Mouse (Mus musculus): ENCODE measurements around the gene Gm20388.

DNA sequence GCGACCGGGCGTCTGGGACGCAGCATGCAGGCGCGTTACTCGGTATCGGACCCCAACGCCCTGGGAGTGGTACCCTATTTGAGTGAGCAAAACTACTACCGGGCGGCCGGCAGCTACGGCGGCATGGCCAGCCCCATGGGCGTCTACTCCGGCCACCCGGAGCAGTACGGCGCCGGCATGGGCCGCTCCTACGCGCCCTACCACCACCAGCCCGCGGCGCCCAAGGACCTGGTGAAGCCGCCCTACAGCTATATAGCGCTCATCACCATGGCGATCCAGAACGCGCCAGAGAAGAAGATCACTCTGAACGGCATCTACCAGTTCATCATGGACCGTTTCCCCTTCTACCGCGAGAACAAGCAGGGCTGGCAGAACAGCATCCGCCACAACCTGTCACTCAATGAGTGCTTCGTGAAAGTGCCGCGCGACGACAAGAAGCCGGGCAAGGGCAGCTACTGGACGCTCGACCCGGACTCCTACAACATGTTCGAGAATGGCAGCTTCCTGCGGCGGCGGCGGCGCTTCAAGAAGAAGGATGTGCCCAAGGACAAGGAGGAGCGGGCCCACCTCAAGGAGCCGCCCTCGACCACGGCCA, 1206.0 kb downstream of the Gm20388 start:
- no peak for TF ChIP-seq ZNF384 (IDR thresholded peaks at IDR 0.05; ENCODE audit: low read depth, low read length)
- TF ChIP-seq ZC3H11A (IDR thresholded peaks at IDR 0.05; ENCODE audit: borderline replicate concordance, low read depth, low read length) = no peak
